Mouse (Mus musculus): ENCODE results near the gene Slc35f1.

DNA sequence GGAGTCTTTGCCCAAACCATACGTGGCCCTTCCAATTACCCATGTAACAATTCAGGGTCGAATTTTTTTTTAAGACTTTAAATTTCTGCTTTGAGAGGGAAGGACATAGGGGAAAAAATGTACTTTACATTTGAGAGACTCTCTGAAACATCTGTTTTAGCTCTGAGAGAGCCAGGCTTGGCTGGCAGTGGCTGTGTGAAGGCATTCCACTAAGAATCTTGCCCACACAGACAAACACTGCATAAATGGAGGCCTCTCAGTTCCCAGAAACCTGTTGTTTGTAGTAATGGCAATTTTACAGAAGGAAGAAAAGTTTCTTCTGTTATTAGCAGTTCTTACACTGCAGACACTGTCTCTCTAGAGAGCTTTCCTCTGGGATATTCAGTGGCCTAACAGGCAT lies 301.9 kb downstream of the Slc35f1 start:
- no peak for TF ChIP-seq CTCF (IDR thresholded peaks at IDR 0.05; ENCODE audit: control insufficient read depth, insufficient read depth, insufficient replicate concordance, low read depth, low read length)
- no peak for TF ChIP-seq POLR2A (IDR thresholded peaks at IDR 0.05; ENCODE audit: control insufficient read depth, low read depth, low read length)
